Comparison of ENCODE assay signal across 23 mouse cellular contexts in genomic region chr5:132182077-132182476, GRCm38 (mm10).
DNase-seq lines count a peak whose midpoint lies in the region; ATAC-seq and TF ChIP-seq lines count a peak whose summit lies in the region.
"Had no signal": no experiment of that assay in that cellular context is flagged by ENCODE, and none has a peak within 500 bp of the region (broad histone marks: within the 10 kb centered on the region; RNA-seq: fewer than 3 reads in every experiment).

No protein-coding gene starts in this region.

- peak overlapping the region; percentile 71 for H3K27ac ChIP-seq in kidney, embryonic 15.5 days
- H3K27ac ChIP-seq in kidney, postnatal 0 days, result 0 out of 2 replicates have a peak overlapping the region, but pooled peaks have one; percentile 34
- no peak overlapping the region for H3K27ac ChIP-seq in kidney, adult 2 months (ENCODE audit: insufficient read depth, low read depth, low read length)
- no peak overlapping the region for H3K27ac ChIP-seq in embryonic facial prominence, embryonic 14.5 days (replicated peaks; ENCODE audit: low read depth, low read length)
- H3K27ac ChIP-seq: embryonic facial prominence, embryonic 15.5 days; forebrain, embryonic 10.5 days; forebrain, embryonic 12.5 days had no signal

- no peaks in the 10 kb centered on the region for H3K9me3 ChIP-seq in kidney, embryonic 15.5 days (replicated peaks)
- H3K9me3 ChIP-seq in kidney, postnatal 0 days (replicated peaks; ENCODE audit: low read length), result no peaks in the 10 kb centered on the region
- H3K9me3 ChIP-seq in embryonic facial prominence, embryonic 14.5 days (ENCODE audit: control insufficient read depth, low read length), result no peaks in the 10 kb centered on the region
- H3K9me3 ChIP-seq: embryonic facial prominence, embryonic 15.5 days; forebrain, embryonic 10.5 days; forebrain, embryonic 12.5 days had no signal

- intact Hi-C loops in left cerebral cortex, postnatal 14 days (cut with DNase I), result no loop called here

- H3K36me3 ChIP-seq in kidney, embryonic 15.5 days, result no peaks in the 10 kb centered on the region
- no peaks in the 10 kb centered on the region for H3K36me3 ChIP-seq in kidney, postnatal 0 days (ENCODE audit: insufficient read depth, low read length)
- no peaks in the 10 kb centered on the region for H3K36me3 ChIP-seq in kidney, adult 2 months (ENCODE audit: control insufficient read depth, insufficient read depth, low read length)
- no peaks in the 10 kb centered on the region for H3K36me3 ChIP-seq in embryonic facial prominence, embryonic 14.5 days (ENCODE audit: control insufficient read depth, insufficient read depth, low read length)
- H3K36me3 ChIP-seq: embryonic facial prominence, embryonic 15.5 days; forebrain, embryonic 12.5 days had no signal

- H3K4me2 ChIP-seq in kidney, embryonic 15.5 days, result no peak overlapping the region
- H3K4me2 ChIP-seq in kidney, postnatal 0 days (ENCODE audit: low read length), result no peak overlapping the region
- H3K4me2 ChIP-seq in embryonic facial prominence, embryonic 14.5 days (ENCODE audit: low read depth, low read length), result no peak overlapping the region
- H3K4me2 ChIP-seq: embryonic facial prominence, embryonic 15.5 days; forebrain, embryonic 12.5 days had no signal

- TF ChIP-seq CTCF in kidney, postnatal 0 days (IDR thresholded peaks at IDR 0.05; ENCODE audit: low read depth), result no peak
- no peak for TF ChIP-seq CTCF in kidney, adult 2 months (conservative IDR thresholded peaks at IDR 0.05; ENCODE audit: insufficient read depth, insufficient read length, low read depth, low read length)

- no peak for TF ChIP-seq POLR2A in kidney, adult 2 months (IDR thresholded peaks at IDR 0.05; ENCODE audit: low read depth, low read length)

- H3K4me3 ChIP-seq in kidney, embryonic 15.5 days (replicated peaks), result no peak overlapping the region
- no peak overlapping the region for H3K4me3 ChIP-seq in kidney, postnatal 0 days (replicated peaks; ENCODE audit: low read depth, low read length)
- no peak overlapping the region for H3K4me3 ChIP-seq in kidney, adult 2 months (ENCODE audit: insufficient read depth, low read depth, low read length)
- no peak overlapping the region for H3K4me3 ChIP-seq in embryonic facial prominence, embryonic 14.5 days (ENCODE audit: low read depth, low read length)
- H3K4me3 ChIP-seq: embryonic facial prominence, embryonic 15.5 days; erythroblast, embryonic 14.5 days; forebrain, embryonic 10.5 days; forebrain, embryonic 12.5 days had no signal

- WGBS in kidney, embryonic 15.5 days, result 64% methylated on average over 9 of the region's 9 CpGs
- WGBS in kidney, postnatal 0 days, result 65% methylated on average over 9 of the region's 9 CpGs
- 53% methylated on average over 9 of the region's 9 CpGs for WGBS in kidney, adult 2 months
- WGBS in embryonic facial prominence, embryonic 14.5 days, result 70% methylated on average over 9 of the region's 9 CpGs

- no peak overlapping the region for H3K9ac ChIP-seq in kidney, embryonic 15.5 days
- no peak overlapping the region for H3K9ac ChIP-seq in kidney, postnatal 0 days (ENCODE audit: low read depth, low read length)
- H3K9ac ChIP-seq in embryonic facial prominence, embryonic 14.5 days (ENCODE audit: low read depth, low read length), result no peak overlapping the region
- H3K9ac ChIP-seq: embryonic facial prominence, embryonic 15.5 days; forebrain, embryonic 12.5 days had no signal

- no peak for DNase-seq in kidney, postnatal 14 days
- DNase-seq in kidney, postnatal 0 days (ENCODE audit: low spot score), result no peak
- DNase-seq in kidney, adult 2 months, result no peak
- DNase-seq in embryonic facial prominence, embryonic 14.5 days (ENCODE audit: low spot score), result peak; percentile 65
- no peak for DNase-seq in left cerebral cortex, postnatal 14 days (ENCODE audit: low spot score in 2 of 2)
- DNase-seq in left cerebral cortex, adult 9 months (ENCODE audit: low spot score in 2 of 2), result no peak
- DNase-seq: adrenal gland, adult 2 months; adrenal gland, postnatal 10 days; adrenal gland, postnatal 25 days; cerebellum, adult 11 months; cerebellum, adult 18-20 months; cerebellum, adult 8-10 months; cerebellum, adult 9-11 months; cerebellum, postnatal 14 days; cerebellum, postnatal 36 days; embryo, embryonic 11 days had no signal

- peaks cover 43% of the 10 kb centered on the region for H3K4me1 ChIP-seq in kidney, embryonic 15.5 days
- H3K4me1 ChIP-seq in kidney, postnatal 0 days (replicated peaks; ENCODE audit: insufficient read depth, low read length), result peaks cover 8% of the 10 kb centered on the region
- H3K4me1 ChIP-seq in kidney, adult 2 months (ENCODE audit: control insufficient read depth, insufficient read depth, low read length), result peaks cover 31% of the 10 kb centered on the region
- peaks cover 22% of the 10 kb centered on the region for H3K4me1 ChIP-seq in embryonic facial prominence, embryonic 14.5 days (ENCODE audit: control insufficient read depth, insufficient read depth, low read length)

- H3K27me3 ChIP-seq in kidney, embryonic 15.5 days, result no peaks in the 10 kb centered on the region
- no peaks in the 10 kb centered on the region for H3K27me3 ChIP-seq in kidney, postnatal 0 days (ENCODE audit: insufficient read depth, low read length)
- no peaks in the 10 kb centered on the region for H3K27me3 ChIP-seq in kidney, adult 2 months (replicated peaks; ENCODE audit: control insufficient read depth, insufficient read depth, low read length)
- no peaks in the 10 kb centered on the region for H3K27me3 ChIP-seq in embryonic facial prominence, embryonic 14.5 days (replicated peaks; ENCODE audit: control insufficient read depth, insufficient read depth, low read length)
- H3K27me3 ChIP-seq: embryonic facial prominence, embryonic 15.5 days; forebrain, embryonic 12.5 days had no signal

- ATAC-seq in kidney, embryonic 15.5 days (replicated peaks; ENCODE audit: low FRiP score), result no peak
- no peak for ATAC-seq in kidney, postnatal 0 days (replicated peaks; ENCODE audit: low FRiP score, low read depth)
- peak; percentile 53; the same call in 1 of the 2 replicates for ATAC-seq in embryonic facial prominence, embryonic 14.5 days (ENCODE audit: low read depth)
- ATAC-seq: forebrain, embryonic 14.5 days; forebrain, embryonic 16.5 days had no signal

Comparison
In these comparisons a context has a peak if more than half of its experiments do, and no peak if none do; other contexts are left out.
1. H3K27ac ChIP-seq: peak in kidney, embryonic 15.5 days (single experiment) and kidney, postnatal 0 days (single experiment); none in kidney, adult 2 months (single experiment) and embryonic facial prominence, embryonic 14.5 days (single experiment).